Mouse (Mus musculus) lung, postnatal 0 days (tissue): Measurements from ENCODE around the gene Aatf.

Source experiments
- CTCF ChIP-seq: IDR thresholded peaks from 2 replicates; pipeline ENCODE4 v1.5.1; 2016; ENCODE audit warnings: antibody characterized with exemption, mild to moderate bottlenecking
- EP300 ChIP-seq: IDR thresholded peaks from 2 replicates; pipeline ENCODE4 v1.6.1; 2016; ENCODE audit warnings: antibody characterized with exemption, mild to moderate bottlenecking, control low read depth

GRCm38 (mm10) chr11:84539981-84540380 is 26.7 kb upstream of the Aatf start:
- TF ChIP-seq CTCF (no peak), EP300 (no peak)
